Mouse (Mus musculus) intestine, embryonic 16.5 days (tissue): ENCODE results near the gene Zfhx3. TPM values are rescaled to one million over a fixed set of nuclear protein-coding genes. Genes with fewer than 3 reads are reported as not detected.
A peak's percentile ranks its signal among the peaks of the same experiment; 100 is the strongest.

Experiments used
- ATAC-seq: fragments of 200-750 bp; cut with Nextera tagmentation; 2 replicates; pipeline ENCODE4 v1.8.0; 2017; ENCODE audit warnings: moderate TSS enrichment, moderate library complexity
- H3K27ac ChIP-seq: fragments of 300-500 bp; sonication (generic); 2 replicates; pipeline ENCODE4 v1.5.1; 2014; ENCODE audit warnings: mild to moderate bottlenecking, low read length
- H3K27me3 ChIP-seq: fragments of 300-500 bp; sonication (generic); replicated peaks from 2 replicates; pipeline ENCODE4 v1.6.1; 2014; ENCODE audit warnings: low read length, control low read depth, mixed read lengths; ENCODE audit not compliant: control insufficient read depth, insufficient read depth
- H3K36me3 ChIP-seq: fragments of 300-500 bp; sonication (generic); 2 replicates; pipeline ENCODE4 v1.6.1; 2014; ENCODE audit warnings: low read length, control low read depth; ENCODE audit not compliant: control insufficient read depth, insufficient read depth
- H3K4me1 ChIP-seq: fragments of 300-500 bp; sonication (generic); 2 replicates; pipeline ENCODE4 v1.6.1; 2014; ENCODE audit warnings: low read length, control low read depth, mixed read lengths; ENCODE audit not compliant: control insufficient read depth, insufficient read depth
- H3K4me2 ChIP-seq: fragments of 300-500 bp; sonication (generic); 2 replicates; pipeline ENCODE4 v1.6.1; 2014; ENCODE audit warnings: low read depth, low read length, control low read depth
- H3K4me3 ChIP-seq: fragments of 300-500 bp; sonication (generic); 2 replicates; pipeline ENCODE4 v1.5.1; 2014; ENCODE audit warnings: mild to moderate bottlenecking, low read length
- H3K9ac ChIP-seq: fragments of 300-500 bp; sonication (generic); 2 replicates; pipeline ENCODE4 v1.6.1; 2014; ENCODE audit warnings: low read depth, low read length
- H3K9me3 ChIP-seq: fragments of 300-500 bp; sonication (generic); 2 replicates; pipeline ENCODE4 v1.6.1; 2016; ENCODE audit warnings: low read length, control low read depth; ENCODE audit not compliant: control insufficient read depth
- WGBS: fragments of 180-500 bp; shearing (Covaris S2); extraction: QIAGEN DNeasy Blood & Tissue Kit; methylation state at CpG from one replicate; pipeline ENCODE4 v1.1.7; 2014; 5-methylcytosine and 5-hydroxymethylcytosine counted together
- polyA plus RNA-seq: library from polyadenylated mRNA; unstranded; fragments of >200 nt; fragmentation: Nextera tagmentation; extraction: Ambion mirVana; gene quantifications from 2 replicates; pipeline ENCODE4 v1.2.1, GENCODE M21; 2015

The Zfhx3 gene
- polyA plus RNA-seq, 1 experiment from 2014 or later = 6.1 TPM

GRCm38 (mm10) chr8:107944676-107945600, 2.5 kb downstream of the Zfhx3 start:
- Histone ChIP-seq H3K9me3 (no peaks in the 10 kb centered on the region), H3K4me2 (peak overlapping the region; percentile 58), H3K36me3 (no peaks in the 10 kb centered on the region), H3K4me3 (peak overlapping the region; percentile 40), H3K4me1 (peaks cover 12% of the 10 kb centered on the region; the same call in 1 of the 2 replicates), H3K27me3 (0 out of 2 replicates have a peak, but pooled peaks cover 3% of the 10 kb centered on the region), H3K9ac (peak overlapping the region; percentile 54; the same call in 1 of the 2 replicates), H3K27ac (no peak overlapping the region)
- no peak for ATAC-seq
- 17% methylated on average over 31 of the region's 31 CpGs for WGBS

- Histone ChIP-seq H3K27me3 (0 out of 2 replicates have a peak, but pooled peaks cover 3% of the 10 kb centered on the region), H3K9me3 (no peaks in the 10 kb centered on the region), H3K36me3 (no peaks in the 10 kb centered on the region), H3K4me2 (no peak overlapping the region), H3K9ac (no peak overlapping the region), H3K27ac (no peak overlapping the region), H3K4me1 (peaks cover 12% of the 10 kb centered on the region; the same call in 1 of the 2 replicates), H3K4me3 (no peak overlapping the region)
- WGBS = 38% methylated on average over 5 of the region's 5 CpGs
- no peak for ATAC-seq
Measured at GRCm38 (mm10) chr8:107946888-107947287, 4.4 kb downstream of the Zfhx3 start.

DNA sequence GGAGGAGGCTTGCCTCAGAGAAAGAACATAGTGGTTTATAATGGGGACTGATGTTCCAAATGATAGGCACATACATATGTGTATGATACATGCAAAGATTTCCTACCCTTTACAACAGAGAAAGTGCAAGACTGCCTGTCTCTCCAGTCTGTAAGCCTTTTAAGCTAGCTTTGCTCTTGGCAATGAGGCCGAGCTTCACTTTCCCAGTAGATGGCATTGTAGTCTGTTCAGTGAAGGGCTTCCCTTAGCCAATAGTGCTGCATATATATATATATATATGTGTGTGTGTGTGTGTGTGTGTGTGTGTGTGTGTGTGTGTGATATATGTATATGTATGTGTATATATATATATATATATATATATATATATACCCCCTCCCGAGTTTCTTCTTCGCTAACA, 13.4 kb downstream of the Zfhx3 start:
- Histone ChIP-seq H3K27me3 (no peaks in the 10 kb centered on the region), H3K9ac (no peak overlapping the region), H3K4me2 (no peak overlapping the region), H3K4me1 (no peaks in the 10 kb centered on the region), H3K36me3 (no peaks in the 10 kb centered on the region), H3K27ac (no peak overlapping the region), H3K9me3 (no peaks in the 10 kb centered on the region), H3K4me3 (no peak overlapping the region)
- no peak for ATAC-seq
- WGBS = 62% methylated on average over 3 of the region's 3 CpGs

GRCm38 (mm10) chr8:107957566-107957965, 15.1 kb downstream of the Zfhx3 start:
- 75% methylated on average over 8 of the region's 8 CpGs for WGBS

GRCm38 (mm10) chr8:107960466-107960865, 18.0 kb downstream of the Zfhx3 start:
- Histone ChIP-seq H3K4me2 (no peak overlapping the region), H3K4me1 (no peaks in the 10 kb centered on the region), H3K27ac (no peak overlapping the region), H3K4me3 (no peak overlapping the region), H3K36me3 (no peaks in the 10 kb centered on the region), H3K9me3 (no peaks in the 10 kb centered on the region), H3K9ac (no peak overlapping the region), H3K27me3 (no peaks in the 10 kb centered on the region)
- 45% methylated on average over 11 of the region's 11 CpGs for WGBS
- no peak for ATAC-seq

More at GRCm38 (mm10) chr8:107957566-107957965, 15.1 kb downstream of the Zfhx3 start:
- no peak overlapping the region for H3K27ac ChIP-seq
- H3K4me3 ChIP-seq = no peak overlapping the region
- H3K4me2 ChIP-seq = no peak overlapping the region
- no peak for ATAC-seq
- H3K27me3 ChIP-seq = no peaks in the 10 kb centered on the region
- H3K4me1 ChIP-seq = no peaks in the 10 kb centered on the region
- H3K36me3 ChIP-seq = no peaks in the 10 kb centered on the region
- no peaks in the 10 kb centered on the region for H3K9me3 ChIP-seq
- H3K9ac ChIP-seq = no peak overlapping the region

GRCm38 (mm10) chr8:107960878-107961277, 18.4 kb downstream of the Zfhx3 start:
- 39% methylated on average over 8 of the region's 8 CpGs for WGBS
- Histone ChIP-seq H3K9me3 (no peaks in the 10 kb centered on the region), H3K9ac (no peak overlapping the region), H3K4me2 (no peak overlapping the region), H3K27me3 (no peaks in the 10 kb centered on the region), H3K36me3 (no peaks in the 10 kb centered on the region), H3K27ac (no peak overlapping the region), H3K4me1 (no peaks in the 10 kb centered on the region), H3K4me3 (no peak overlapping the region)
- ATAC-seq = no peak

DNA sequence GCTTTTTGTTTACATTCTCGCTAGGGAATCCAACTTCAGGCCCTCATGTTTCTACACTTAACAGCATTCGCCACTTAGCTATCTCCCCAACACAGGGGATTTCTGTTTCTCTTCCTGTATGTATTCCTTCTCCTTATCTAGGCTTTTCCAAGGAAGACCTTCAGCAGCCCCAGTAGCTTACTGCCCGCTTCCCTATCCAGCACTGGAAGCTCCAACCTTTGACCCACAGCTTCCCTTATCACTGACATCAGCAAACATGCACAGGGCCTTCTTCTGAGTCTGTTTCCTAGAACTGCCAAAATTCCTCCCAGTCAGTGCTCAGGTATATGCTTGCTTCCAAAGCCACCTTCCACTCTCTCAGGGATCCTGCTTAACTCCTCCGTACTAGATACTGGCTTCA, 29.8 kb downstream of the Zfhx3 start:
- whole genome bisulfite sequencing = 46% methylated on average over 4 of the region's 4 CpGs
- no peaks in the 10 kb centered on the region for H3K36me3 ChIP-seq
- H3K4me3 ChIP-seq = no peak overlapping the region
- H3K4me2 ChIP-seq = no peak overlapping the region
- no peaks in the 10 kb centered on the region for H3K9me3 ChIP-seq
- 0 out of 2 replicates have a peak, but pooled peaks have one; percentile 52 for ATAC-seq
- H3K9ac ChIP-seq = no peak overlapping the region
- no peaks in the 10 kb centered on the region for H3K27me3 ChIP-seq
- H3K27ac ChIP-seq = no peak overlapping the region
- no peaks in the 10 kb centered on the region for H3K4me1 ChIP-seq

- H3K4me3 ChIP-seq = no peak overlapping the region
- no peak for ATAC-seq
- no peaks in the 10 kb centered on the region for H3K36me3 ChIP-seq
- H3K4me1 ChIP-seq = no peaks in the 10 kb centered on the region
- H3K9ac ChIP-seq = no peak overlapping the region
- H3K27ac ChIP-seq = no peak overlapping the region
- H3K27me3 ChIP-seq = no peaks in the 10 kb centered on the region
- H3K9me3 ChIP-seq = no peaks in the 10 kb centered on the region
- WGBS = 63% methylated on average over 13 of the region's 13 CpGs
- no peak overlapping the region for H3K4me2 ChIP-seq
Measured at GRCm38 (mm10) chr8:107974451-107974850, 32.0 kb downstream of the Zfhx3 start.

DNA sequence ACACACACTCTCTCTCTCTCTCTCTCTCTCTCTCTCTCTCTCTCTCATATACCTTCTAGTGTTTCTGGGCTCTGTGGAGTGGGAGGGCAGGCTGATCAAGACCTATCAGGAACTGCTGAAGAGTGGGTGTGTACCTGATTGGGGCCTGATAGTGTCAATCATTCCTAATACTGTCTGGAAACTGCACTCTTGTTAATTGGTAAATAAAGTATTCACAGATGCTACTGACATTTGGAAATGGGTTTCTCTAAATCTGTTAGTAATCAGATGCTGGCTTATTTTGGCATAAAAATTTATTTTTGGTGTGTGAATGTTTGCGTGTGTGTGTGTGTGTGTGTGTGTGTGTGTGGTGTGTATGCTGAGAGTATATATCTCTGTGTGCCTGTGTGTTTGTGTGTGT, 35.8 kb downstream of the Zfhx3 start:
- no peak overlapping the region for H3K9ac ChIP-seq
- H3K9me3 ChIP-seq = no peaks in the 10 kb centered on the region
- no peak for ATAC-seq
- no peak overlapping the region for H3K27ac ChIP-seq
- no peak overlapping the region for H3K4me2 ChIP-seq
- H3K4me3 ChIP-seq = no peak overlapping the region
- WGBS = 86% methylated on average over 1 of the region's 1 CpGs
- no peaks in the 10 kb centered on the region for H3K36me3 ChIP-seq
- peaks cover 3% of the 10 kb centered on the region for H3K4me1 ChIP-seq
- H3K27me3 ChIP-seq = no peaks in the 10 kb centered on the region
